Mouse (Mus musculus): ENCODE data around the gene Sox6.

DNA sequence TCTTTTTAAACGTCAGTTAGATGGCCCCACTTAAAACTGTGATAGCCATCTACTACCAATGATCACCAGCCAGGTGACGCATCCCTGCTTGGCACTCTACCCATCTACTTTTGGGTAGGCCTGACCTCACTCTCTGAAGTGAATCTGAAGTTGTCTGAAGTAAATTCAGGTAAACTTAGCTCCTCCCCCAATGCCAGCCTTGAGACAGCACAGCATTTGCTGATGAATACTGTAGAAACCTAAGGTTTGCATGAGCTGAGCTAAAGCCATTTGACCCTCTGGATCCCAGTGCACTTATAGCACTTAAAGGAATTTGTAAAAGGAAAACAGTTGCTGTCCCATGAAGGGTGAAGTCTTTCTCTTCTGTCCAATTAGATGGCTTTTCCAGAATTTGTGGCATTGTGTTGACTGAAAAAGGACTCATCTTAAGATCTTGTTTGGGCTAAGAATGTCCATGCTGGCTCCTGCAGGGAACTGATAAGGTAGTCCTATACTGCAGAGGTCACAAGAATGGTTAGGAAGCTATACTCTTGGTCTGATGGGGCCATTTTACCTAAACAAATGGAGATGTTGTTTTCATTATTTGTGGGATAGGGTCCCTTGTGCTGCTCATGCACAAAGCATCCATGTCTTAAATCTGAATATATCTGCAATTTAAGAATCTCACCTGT lies 50.4 kb downstream of the Sox6 start:
- TF ChIP-seq ZC3H11A (IDR thresholded peaks at IDR 0.05; ENCODE audit: borderline replicate concordance, low read depth, low read length) (no peak), MAFK (IDR thresholded peaks at IDR 0.05; ENCODE audit: insufficient read depth, low read depth, low read length) (no peak), ZNF384 (IDR thresholded peaks at IDR 0.05; ENCODE audit: low read depth, low read length) (no peak)
